Mouse (Mus musculus): Measurements from ENCODE around the gene Cyth1.

DNA sequence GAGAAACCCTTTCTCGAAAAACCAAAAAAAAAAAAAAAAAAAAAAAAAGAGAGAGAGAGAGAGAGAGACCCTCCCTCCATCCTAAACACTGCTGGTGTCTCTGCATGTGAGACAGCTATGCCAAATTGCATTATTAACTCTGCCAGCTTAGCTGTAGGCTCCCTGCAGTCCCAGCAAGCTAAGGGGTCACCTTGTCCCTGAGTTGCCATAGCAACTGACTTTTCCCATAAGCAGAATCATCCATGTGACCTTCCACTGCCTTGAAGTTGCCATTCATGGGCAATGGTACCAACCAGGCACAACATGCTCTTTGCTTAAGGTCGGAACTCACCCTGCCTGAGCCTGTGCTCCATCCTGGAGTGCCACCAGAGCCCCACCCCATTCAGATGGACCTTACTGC, 46.6 kb upstream of the Cyth1 start:
- TF ChIP-seq CTCF (IDR thresholded peaks at IDR 0.05; ENCODE audit: low read depth) = no peak
- TF ChIP-seq EP300 (optimal IDR thresholded peaks at IDR 0.05) = no peak
